Mouse (Mus musculus) spleen, adult 18-20 months (tissue): ENCODE measurements at regions not wholly inside any gene's neighbourhood (a gene's known extent, or its start where the extent isn't known, plus 50 kb on each side); places are given as distances from the start of the nearest gene placed in this dataset.

Source experiments
- DNase-seq, 2 experiments: peaks; one replicate each; pipeline ENCODE4 v3.0.0; 2022; ENCODE audit warnings: mixed read lengths in 2 of 2

GRCm38 (mm10) chr1:21132340-21132739, 53.3 kb upstream of the Tram2 start:
- DNase-seq = no peak

DNA sequence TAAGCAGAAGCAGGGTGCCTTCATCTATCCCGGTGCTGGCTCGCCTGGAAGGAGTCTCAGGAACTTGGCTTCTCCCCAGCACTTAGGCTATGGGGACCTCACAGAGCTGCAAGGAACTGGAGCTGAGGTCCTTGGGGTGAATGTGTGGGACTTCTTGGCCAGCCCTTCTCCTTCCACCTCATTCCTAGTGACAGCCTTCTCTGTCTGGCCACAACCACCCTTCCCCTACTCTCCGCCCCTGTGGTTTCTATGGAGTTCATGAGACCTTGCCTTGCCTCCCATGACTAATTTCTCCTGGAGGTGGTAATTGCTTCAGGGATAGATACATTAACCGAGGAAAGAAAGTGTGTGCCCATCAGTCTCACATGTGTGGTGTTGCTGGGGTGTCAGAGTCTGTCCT, 67.9 kb upstream of the Tram2 start:
- DNase-seq = no peak

DNA sequence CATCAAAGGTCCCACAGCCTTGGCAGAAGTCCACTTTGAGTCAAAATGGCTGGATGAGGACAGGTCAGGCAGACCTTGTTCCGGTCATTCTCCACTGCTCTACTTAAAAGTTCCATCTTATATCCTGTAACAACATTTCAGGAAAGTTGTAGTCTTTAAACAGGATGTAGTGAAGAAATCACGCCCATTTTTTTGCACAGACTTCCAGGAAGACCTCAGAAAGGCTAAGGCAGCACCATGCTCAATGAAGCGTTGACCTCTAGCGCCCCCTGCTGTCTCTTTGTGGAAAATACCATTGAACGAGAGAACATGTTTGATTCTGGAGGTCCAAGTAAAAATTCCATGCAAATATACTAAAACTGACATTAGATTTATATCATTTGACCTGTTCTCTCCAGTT, 56.6 kb upstream of the Tmem14a start:
- peak in 1 of 2 experiments; percentile 70 for DNase-seq

DNA sequence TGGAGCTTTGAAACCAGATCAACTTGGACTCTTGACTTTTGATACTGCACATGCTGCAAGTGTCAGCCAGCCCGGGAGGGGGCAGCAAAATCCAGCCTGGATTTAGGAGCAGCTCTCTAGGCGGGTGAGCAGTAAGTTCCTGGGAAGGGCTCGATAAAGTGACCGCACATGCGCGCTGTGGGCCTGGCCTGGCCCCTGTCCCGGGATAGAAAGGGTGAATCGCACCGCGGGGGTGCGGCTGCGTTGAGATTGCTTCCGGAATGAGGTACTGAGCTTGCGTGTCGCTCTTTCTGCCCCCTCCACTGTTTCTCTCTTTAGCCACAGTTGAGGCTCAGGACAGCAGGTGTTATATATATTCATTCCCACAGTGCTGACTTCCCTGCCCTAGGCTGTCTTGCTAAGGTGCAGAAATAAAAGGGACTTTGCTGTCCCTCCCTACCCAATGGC, 52.1 kb upstream of the Tmem14a start:
- peak; percentile 46 to 69 for DNase-seq

DNA sequence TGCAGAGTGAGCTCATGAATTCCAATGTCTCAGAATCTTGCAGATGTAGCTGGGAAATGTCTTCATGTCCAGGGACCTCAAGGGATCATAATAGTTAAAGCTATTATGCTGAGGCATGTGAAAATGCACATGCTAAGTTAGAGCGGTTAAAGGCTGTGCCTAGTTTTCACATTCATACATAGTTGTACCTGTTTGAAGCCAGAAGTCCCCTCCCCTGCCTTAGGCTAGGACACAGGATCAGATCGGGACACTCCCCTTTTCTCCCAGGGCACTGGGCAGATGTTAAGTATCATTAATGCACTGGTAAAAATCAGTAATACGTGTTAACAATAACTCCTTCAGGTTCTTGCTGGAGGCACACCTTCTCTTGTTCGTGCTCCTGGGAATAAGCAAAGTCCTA, 51.6 kb upstream of the Tmem14a start:
- no peak for DNase-seq
